Mouse (Mus musculus): ENCODE data around the gene Fam168b. TPM values are rescaled to one million over a fixed set of nuclear protein-coding genes. Genes with fewer than 3 reads are reported as not detected.
A peak's percentile ranks its signal among the peaks of the same experiment; 100 is the strongest.

Fam168b gene
- polyA plus RNA-seq, 1 experiment, result 917 TPM

GRCm38 (mm10) chr1:34847070-34847469 lies 4.2 kb upstream of the Fam168b start:
- H3K4me3 ChIP-seq (ENCODE audit: control insufficient read depth, insufficient read depth, low read length), result no peak overlapping the region
- H3K4me1 ChIP-seq (replicated peaks; ENCODE audit: control insufficient read depth, insufficient read depth, low read length), result peaks cover 16% of the 10 kb centered on the region
- no peak for TF ChIP-seq CTCF (IDR thresholded peaks at IDR 0.05; ENCODE audit: borderline replicate concordance, control insufficient read depth, extremely low read depth, insufficient read depth, low read length, poor library complexity)
- TF ChIP-seq POLR2A (IDR thresholded peaks at IDR 0.05; ENCODE audit: control insufficient read depth, extremely low read depth, insufficient read depth, low read length, poor library complexity), result no peak
- H3K27me3 ChIP-seq (ENCODE audit: control insufficient read depth, insufficient read depth, low read length), result no peaks in the 10 kb centered on the region
- no peaks in the 10 kb centered on the region for H3K36me3 ChIP-seq (ENCODE audit: control insufficient read depth, insufficient read depth, low read length)
- no peak overlapping the region for H3K27ac ChIP-seq (ENCODE audit: control insufficient read depth, insufficient read depth, low read length)
- DNase-seq, result no peak
- WGBS, result 90% methylated on average over 3 of the region's 3 CpGs

GRCm38 (mm10) chr1:34842389-34842861 lies 440 bp downstream of the Fam168b start:
- under 1% methylated on average over 44 of the region's 51 CpGs for WGBS
- no peaks in the 10 kb centered on the region for H3K36me3 ChIP-seq (ENCODE audit: control insufficient read depth, insufficient read depth, low read length)
- no peaks in the 10 kb centered on the region for H3K27me3 ChIP-seq (ENCODE audit: control insufficient read depth, insufficient read depth, low read length)
- H3K27ac ChIP-seq (ENCODE audit: control insufficient read depth, insufficient read depth, low read length), result peak overlapping the region; percentile 53; the same call in 1 of the 2 replicates
- H3K4me3 ChIP-seq (ENCODE audit: control insufficient read depth, insufficient read depth, low read length), result peak overlapping the region; percentile 83
- peak; percentile 58 for DNase-seq
- no peak for TF ChIP-seq CTCF (IDR thresholded peaks at IDR 0.05; ENCODE audit: borderline replicate concordance, control insufficient read depth, extremely low read depth, insufficient read depth, low read length, poor library complexity)
- TF ChIP-seq POLR2A (IDR thresholded peaks at IDR 0.05; ENCODE audit: control insufficient read depth, extremely low read depth, insufficient read depth, low read length, poor library complexity), result no peak
- H3K4me1 ChIP-seq (replicated peaks; ENCODE audit: control insufficient read depth, insufficient read depth, low read length), result peaks cover 13% of the 10 kb centered on the region

- TF ChIP-seq POLR2A (IDR thresholded peaks at IDR 0.05; ENCODE audit: control insufficient read depth, extremely low read depth, insufficient read depth, low read length, poor library complexity), result no peak
- no peak for TF ChIP-seq CTCF (IDR thresholded peaks at IDR 0.05; ENCODE audit: borderline replicate concordance, control insufficient read depth, extremely low read depth, insufficient read depth, low read length, poor library complexity)
- Histone ChIP-seq H3K36me3 (ENCODE audit: control insufficient read depth, insufficient read depth, low read length) (no peaks in the 10 kb centered on the region), H3K27ac (ENCODE audit: control insufficient read depth, insufficient read depth, low read length) (no peak overlapping the region), H3K27me3 (ENCODE audit: control insufficient read depth, insufficient read depth, low read length) (no peaks in the 10 kb centered on the region), H3K4me1 (replicated peaks; ENCODE audit: control insufficient read depth, insufficient read depth, low read length) (peaks cover 13% of the 10 kb centered on the region), H3K4me3 (ENCODE audit: control insufficient read depth, insufficient read depth, low read length) (peak overlapping the region; percentile 83)
- 1% methylated on average over 12 of the region's 12 CpGs for WGBS
- DNase-seq, result no peak
Measured at GRCm38 (mm10) chr1:34841709-34842388, 1.0 kb downstream of the Fam168b start.

GRCm38 (mm10) chr1:34839241-34839640 lies 3.6 kb downstream of the Fam168b start:
- Histone ChIP-seq H3K4me1 (replicated peaks; ENCODE audit: control insufficient read depth, insufficient read depth, low read length) (peaks cover 24% of the 10 kb centered on the region), H3K27me3 (ENCODE audit: control insufficient read depth, insufficient read depth, low read length) (no peaks in the 10 kb centered on the region), H3K4me3 (ENCODE audit: control insufficient read depth, insufficient read depth, low read length) (no peak overlapping the region), H3K36me3 (ENCODE audit: control insufficient read depth, insufficient read depth, low read length) (peaks cover 10% of the 10 kb centered on the region), H3K27ac (ENCODE audit: control insufficient read depth, insufficient read depth, low read length) (peak overlapping the region; percentile 15; the same call in 1 of the 2 replicates)
- 44% methylated on average over 12 of the region's 12 CpGs for WGBS
- TF ChIP-seq POLR2A (IDR thresholded peaks at IDR 0.05; ENCODE audit: control insufficient read depth, extremely low read depth, insufficient read depth, low read length, poor library complexity) (no peak), CTCF (IDR thresholded peaks at IDR 0.05; ENCODE audit: borderline replicate concordance, control insufficient read depth, extremely low read depth, insufficient read depth, low read length, poor library complexity) (no peak)
- DNase-seq, result no peak

GRCm38 (mm10) chr1:34837951-34838689 lies 4.7 kb downstream of the Fam168b start:
- no peaks in the 10 kb centered on the region for H3K27me3 ChIP-seq (ENCODE audit: control insufficient read depth, insufficient read depth, low read length)
- peaks cover 10% of the 10 kb centered on the region for H3K36me3 ChIP-seq (ENCODE audit: control insufficient read depth, insufficient read depth, low read length)
- H3K4me3 ChIP-seq (ENCODE audit: control insufficient read depth, insufficient read depth, low read length), result no peak overlapping the region
- TF ChIP-seq POLR2A (IDR thresholded peaks at IDR 0.05; ENCODE audit: control insufficient read depth, extremely low read depth, insufficient read depth, low read length, poor library complexity), result no peak
- no peak for TF ChIP-seq CTCF (IDR thresholded peaks at IDR 0.05; ENCODE audit: borderline replicate concordance, control insufficient read depth, extremely low read depth, insufficient read depth, low read length, poor library complexity)
- WGBS, result 61% methylated on average over 6 of the region's 6 CpGs
- H3K4me1 ChIP-seq (replicated peaks; ENCODE audit: control insufficient read depth, insufficient read depth, low read length), result peaks cover 24% of the 10 kb centered on the region
- no peak overlapping the region for H3K27ac ChIP-seq (ENCODE audit: control insufficient read depth, insufficient read depth, low read length)
- no peak for DNase-seq

GRCm38 (mm10) chr1:34834904-34835303 lies 8.0 kb downstream of the Fam168b start:
- peak overlapping the region; percentile 61; the same call in 1 of the 2 replicates for H3K27ac ChIP-seq (ENCODE audit: control insufficient read depth, insufficient read depth, low read length)
- 57% methylated on average over 2 of the region's 2 CpGs for WGBS
- H3K4me3 ChIP-seq (ENCODE audit: control insufficient read depth, insufficient read depth, low read length), result no peak overlapping the region
- TF ChIP-seq POLR2A (IDR thresholded peaks at IDR 0.05; ENCODE audit: control insufficient read depth, extremely low read depth, insufficient read depth, low read length, poor library complexity) (no peak), CTCF (IDR thresholded peaks at IDR 0.05; ENCODE audit: borderline replicate concordance, control insufficient read depth, extremely low read depth, insufficient read depth, low read length, poor library complexity) (no peak)
- no peaks in the 10 kb centered on the region for H3K27me3 ChIP-seq (ENCODE audit: control insufficient read depth, insufficient read depth, low read length)
- no peak for DNase-seq
- peaks cover 15% of the 10 kb centered on the region for H3K36me3 ChIP-seq (ENCODE audit: control insufficient read depth, insufficient read depth, low read length)
- peaks cover 33% of the 10 kb centered on the region for H3K4me1 ChIP-seq (replicated peaks; ENCODE audit: control insufficient read depth, insufficient read depth, low read length)
